Mouse (Mus musculus): ENCODE measurements around the gene Nbl1.

DNA sequence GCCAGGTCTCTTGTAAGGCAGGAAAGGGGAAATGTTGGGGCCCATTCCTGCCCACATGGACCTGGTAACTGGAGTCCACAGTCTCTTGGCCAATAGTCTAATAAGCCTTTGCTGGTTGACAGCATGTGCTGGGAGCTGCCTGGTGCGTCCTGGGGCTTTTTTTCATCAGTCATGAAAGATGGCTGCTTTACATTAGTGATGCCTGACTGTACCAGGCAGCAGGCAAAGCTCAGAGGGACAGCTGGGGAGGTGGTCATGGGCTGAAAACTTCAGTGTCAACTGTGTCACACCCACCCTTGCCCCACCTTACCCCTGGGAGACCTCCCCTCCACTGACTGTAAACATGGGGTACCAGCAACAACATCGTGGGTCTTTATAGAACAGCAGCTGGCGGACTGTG is 37.0 kb downstream of the Nbl1 start:
- TF ChIP-seq CTCF (IDR thresholded peaks at IDR 0.05; ENCODE audit: low read depth) (no peak), EP300 (optimal IDR thresholded peaks at IDR 0.05) (no peak)
